Mouse (Mus musculus) stomach, embryonic 16.5 days (tissue): ENCODE results near the gene Ankdd1b. TPM values are rescaled to one million over a fixed set of nuclear protein-coding genes. Genes with fewer than 3 reads are reported as not detected.

Experiments
- ATAC-seq: fragments of 200-750 bp; cut with Nextera tagmentation; 2 replicates; pipeline ENCODE4 v1.8.0; 2017; ENCODE audit warnings: moderate number of reproducible peaks, moderate TSS enrichment; ENCODE audit not compliant: insufficient read depth, low FRiP score
- H3K27ac ChIP-seq: fragments of 300-500 bp; sonication (generic); 2 replicates; pipeline ENCODE4 v1.5.1; 2014; ENCODE audit warnings: low read length
- H3K27me3 ChIP-seq: fragments of 300-500 bp; sonication (generic); 2 replicates; pipeline ENCODE4 v1.6.1; 2014; ENCODE audit warnings: low read length, control low read depth, mixed read lengths; ENCODE audit not compliant: control insufficient read depth, insufficient read depth
- H3K36me3 ChIP-seq: fragments of 300-500 bp; sonication (generic); 2 replicates; pipeline ENCODE4 v1.6.1; 2014; ENCODE audit warnings: low read length; ENCODE audit not compliant: control insufficient read depth, insufficient read depth
- H3K4me1 ChIP-seq: fragments of 300-500 bp; sonication (generic); 2 replicates; pipeline ENCODE4 v1.6.1; 2014; ENCODE audit warnings: low read length, control low read depth, mixed read lengths; ENCODE audit not compliant: control insufficient read depth, insufficient read depth
- H3K4me2 ChIP-seq: fragments of 300-500 bp; sonication (generic); 2 replicates; pipeline ENCODE4 v1.6.1; 2014; ENCODE audit warnings: low read depth, low read length, mixed read lengths
- H3K4me3 ChIP-seq: fragments of 300-500 bp; sonication (generic); replicated peaks from 2 replicates; pipeline ENCODE4 v1.5.1; 2014; ENCODE audit warnings: mild to moderate bottlenecking, low read length
- H3K9ac ChIP-seq: fragments of 300-500 bp; sonication (generic); 2 replicates; pipeline ENCODE4 v1.6.1; 2014; ENCODE audit warnings: low read length
- H3K9me3 ChIP-seq: fragments of 300-500 bp; sonication (generic); replicated peaks from 2 replicates; pipeline ENCODE4 v1.6.1; 2016; ENCODE audit warnings: low read length, control low read depth; ENCODE audit not compliant: control insufficient read depth
- WGBS: fragments of 180-500 bp; shearing (Covaris S2); extraction: QIAGEN DNeasy Blood & Tissue Kit; methylation state at CpG from one replicate; pipeline ENCODE4 v1.1.7; 2014; 5-methylcytosine and 5-hydroxymethylcytosine counted together
- polyA plus RNA-seq: library from polyadenylated mRNA; unstranded; fragments of >200 nt; fragmentation: Nextera tagmentation; extraction: Ambion mirVana; gene quantifications from 2 replicates; pipeline ENCODE4 v1.2.1, GENCODE M21; 2015

Ankdd1b gene
- polyA plus RNA-seq, result 1.9 and 3.1 TPM in 2 replicates

- Histone ChIP-seq H3K4me2 (no peak within 1 kb of the TSS), H3K4me1 (0 out of 2 replicates have a peak, but pooled peaks cover 3% of the 10 kb centered on the region), H3K27ac (peak within 1 kb of the TSS; percentile 50), H3K9me3 (no peaks in the 10 kb centered on the region), H3K9ac (no peak within 1 kb of the TSS), H3K36me3 (no peaks in the 10 kb centered on the region), H3K27me3 (no peaks in the 10 kb centered on the region), H3K4me3 (no peak within 1 kb of the TSS)
- 77% methylated on average over 14 of the region's 14 CpGs for WGBS
- ATAC-seq, result peak; percentile 62; the same call in 1 of the 2 replicates
Observed at GRCm38 (mm10) chr13:96470957-96471356, at the start of gene Ankdd1b. Ankdd1b (minus strand) TSS chr13:96471198.

- H3K9ac ChIP-seq, result no peak overlapping the region
- H3K36me3 ChIP-seq, result no peaks in the 10 kb centered on the region
- H3K4me3 ChIP-seq, result no peak overlapping the region
- H3K4me2 ChIP-seq, result no peak overlapping the region
- 54% methylated on average over 2 of the region's 2 CpGs for WGBS
- H3K9me3 ChIP-seq, result no peaks in the 10 kb centered on the region
- H3K27me3 ChIP-seq, result no peaks in the 10 kb centered on the region
- peaks cover 5% of the 10 kb centered on the region for H3K4me1 ChIP-seq
- H3K27ac ChIP-seq, result no peak overlapping the region
- peak; percentile 64; the same call in 1 of the 2 replicates for ATAC-seq
Observed at GRCm38 (mm10) chr13:96517335-96517734, 46.3 kb upstream of the Ankdd1b start.

DNA sequence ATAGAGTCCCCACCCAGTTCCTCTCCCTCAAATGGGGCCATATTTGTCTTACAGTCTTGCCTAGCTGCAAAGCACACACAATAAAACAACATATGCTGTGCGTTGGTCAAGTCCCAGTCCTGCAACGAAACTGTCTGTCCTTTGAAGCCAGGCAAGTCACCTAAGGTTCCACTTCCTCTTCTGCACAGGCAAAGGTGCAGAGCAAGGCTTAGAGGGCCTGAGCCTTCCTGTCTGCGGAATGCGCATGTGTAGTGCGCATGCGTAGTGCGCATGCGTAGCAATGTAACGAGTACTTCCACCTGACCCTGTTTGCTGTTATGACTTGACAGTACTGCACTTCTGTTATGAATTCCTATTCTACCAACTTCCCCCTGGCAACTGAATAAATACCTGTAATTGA, 45.3 kb upstream of the Ankdd1b start:
- no peaks in the 10 kb centered on the region for H3K36me3 ChIP-seq
- H3K9me3 ChIP-seq, result no peaks in the 10 kb centered on the region
- no peak for ATAC-seq
- 90% methylated on average over 9 of the region's 9 CpGs for WGBS
- no peak overlapping the region for H3K27ac ChIP-seq
- no peaks in the 10 kb centered on the region for H3K27me3 ChIP-seq
- H3K9ac ChIP-seq, result no peak overlapping the region
- no peak overlapping the region for H3K4me2 ChIP-seq
- peaks cover 14% of the 10 kb centered on the region for H3K4me1 ChIP-seq
- no peak overlapping the region for H3K4me3 ChIP-seq

DNA sequence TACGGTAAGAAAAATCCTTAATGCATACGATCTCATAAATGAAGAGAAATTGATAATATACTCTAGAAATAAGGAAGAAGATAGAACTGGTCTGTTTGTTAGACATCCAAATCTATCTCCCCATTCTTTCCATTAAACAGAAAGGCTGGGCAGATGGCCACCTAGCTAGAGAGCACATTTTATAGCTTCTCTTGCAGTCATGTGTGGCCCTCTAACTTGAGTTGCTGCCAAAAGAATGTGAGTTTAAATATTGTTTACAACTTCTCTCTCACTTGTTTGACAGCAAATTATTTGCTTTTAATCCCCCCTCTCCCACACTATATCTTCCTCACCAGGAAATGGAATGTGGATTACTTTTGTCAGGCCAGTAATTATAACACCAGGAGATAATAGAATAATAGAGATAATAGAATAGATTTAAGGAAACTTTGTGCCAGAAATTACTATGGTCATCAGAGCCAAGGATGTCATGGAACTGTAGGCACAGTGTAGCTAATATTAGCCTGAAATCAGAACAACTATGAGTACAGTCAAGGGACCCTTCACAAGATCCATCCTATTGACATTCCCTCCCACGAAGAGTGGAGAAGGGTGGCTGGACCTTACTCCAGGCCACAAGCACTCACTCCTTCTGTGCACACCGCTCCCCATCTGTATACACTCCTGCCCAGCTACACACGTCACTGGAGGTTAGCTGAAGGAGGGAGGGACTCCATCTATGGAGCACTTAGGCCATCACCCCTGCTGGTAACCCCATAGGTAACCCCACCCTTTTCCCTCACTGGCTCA, 43.4 kb upstream of the Ankdd1b start:
- ATAC-seq, result peak; percentile 49
- Histone ChIP-seq H3K36me3 (no peaks in the 10 kb centered on the region), H3K4me2 (no peak overlapping the region), H3K4me1 (peaks cover 26% of the 10 kb centered on the region), H3K9me3 (no peaks in the 10 kb centered on the region), H3K4me3 (no peak overlapping the region), H3K27ac (peak overlapping the region; percentile 14; the same call in 1 of the 2 replicates), H3K27me3 (no peaks in the 10 kb centered on the region), H3K9ac (no peak overlapping the region)
- WGBS, result 47% methylated on average over 5 of the region's 5 CpGs

GRCm38 (mm10) chr13:96511893-96512292, 40.9 kb upstream of the Ankdd1b start:
- Histone ChIP-seq H3K36me3 (no peaks in the 10 kb centered on the region), H3K4me3 (no peak overlapping the region), H3K9ac (no peak overlapping the region), H3K27ac (no peak overlapping the region), H3K9me3 (no peaks in the 10 kb centered on the region), H3K4me1 (peaks cover 26% of the 10 kb centered on the region), H3K4me2 (no peak overlapping the region), H3K27me3 (no peaks in the 10 kb centered on the region)
- WGBS, result 46% methylated on average over 5 of the region's 5 CpGs
- no peak for ATAC-seq

- no peak overlapping the region for H3K4me3 ChIP-seq
- no peaks in the 10 kb centered on the region for H3K27me3 ChIP-seq
- WGBS, result 72% methylated on average over 1 of the region's 1 CpGs
- no peak overlapping the region for H3K9ac ChIP-seq
- H3K4me1 ChIP-seq, result peaks cover 26% of the 10 kb centered on the region
- H3K9me3 ChIP-seq, result no peaks in the 10 kb centered on the region
- no peak overlapping the region for H3K4me2 ChIP-seq
- peak overlapping the region; percentile 42; the same call in 1 of the 2 replicates for H3K27ac ChIP-seq
- no peak for ATAC-seq
- H3K36me3 ChIP-seq, result no peaks in the 10 kb centered on the region
Observed at GRCm38 (mm10) chr13:96511262-96511661, 40.3 kb upstream of the Ankdd1b start.

DNA sequence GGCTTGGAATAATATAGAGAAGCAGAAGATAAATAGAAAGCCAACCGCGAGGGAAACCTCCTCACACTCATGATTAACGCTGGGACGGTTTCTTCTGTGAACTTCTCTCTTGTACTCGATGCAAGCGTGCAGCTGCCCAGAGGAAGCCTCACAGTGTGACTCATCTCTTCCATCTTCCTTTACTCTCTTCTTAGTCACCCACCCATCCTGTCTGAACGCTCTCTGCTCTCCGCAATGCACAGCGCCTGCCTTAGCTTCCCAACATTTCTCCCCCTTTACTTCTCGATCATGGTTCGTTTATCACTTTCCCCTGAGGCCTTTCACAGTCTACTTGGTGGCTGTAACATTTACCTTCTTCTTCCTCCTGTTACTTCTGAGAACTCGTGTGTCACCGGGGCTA, 39.6 kb upstream of the Ankdd1b start:
- H3K27ac ChIP-seq, result peak overlapping the region; percentile 42; the same call in 1 of the 2 replicates
- no peak overlapping the region for H3K4me2 ChIP-seq
- H3K9me3 ChIP-seq, result no peaks in the 10 kb centered on the region
- ATAC-seq, result no peak
- H3K4me3 ChIP-seq, result no peak overlapping the region
- H3K36me3 ChIP-seq, result no peaks in the 10 kb centered on the region
- peaks cover 26% of the 10 kb centered on the region for H3K4me1 ChIP-seq
- 58% methylated on average over 13 of the region's 13 CpGs for WGBS
- no peaks in the 10 kb centered on the region for H3K27me3 ChIP-seq
- H3K9ac ChIP-seq, result no peak overlapping the region

DNA sequence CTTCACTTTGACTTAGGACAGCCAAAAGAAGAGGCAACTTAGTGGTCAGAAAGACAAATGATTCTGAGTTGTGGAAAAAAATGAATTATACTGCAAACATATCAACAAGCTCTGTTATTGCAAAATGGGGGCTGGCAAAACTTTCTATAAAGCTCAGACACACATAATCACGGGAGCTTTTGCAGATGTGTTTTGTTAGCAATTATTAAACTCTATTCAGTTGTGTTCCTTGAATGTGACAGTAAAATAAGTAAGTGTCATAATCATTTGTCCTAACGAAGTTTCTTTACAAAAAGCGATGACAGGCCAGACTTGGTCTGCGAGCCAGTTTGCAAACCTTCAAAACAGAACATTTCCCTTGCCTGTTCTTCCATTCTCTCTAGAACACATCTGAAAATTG, 36.5 kb upstream of the Ankdd1b start:
- H3K4me1 ChIP-seq, result peaks cover 21% of the 10 kb centered on the region
- no peaks in the 10 kb centered on the region for H3K9me3 ChIP-seq
- no peak overlapping the region for H3K4me2 ChIP-seq
- ATAC-seq, result no peak
- H3K27ac ChIP-seq, result no peak overlapping the region
- H3K36me3 ChIP-seq, result peaks cover 4% of the 10 kb centered on the region; the same call in 1 of the 2 replicates
- H3K27me3 ChIP-seq, result no peaks in the 10 kb centered on the region
- no peak overlapping the region for H3K9ac ChIP-seq
- WGBS, result 77% methylated on average over 4 of the region's 4 CpGs
- no peak overlapping the region for H3K4me3 ChIP-seq

GRCm38 (mm10) chr13:96506313-96506712, 35.3 kb upstream of the Ankdd1b start:
- Histone ChIP-seq H3K4me1 (peaks cover 12% of the 10 kb centered on the region), H3K4me3 (no peak overlapping the region), H3K4me2 (no peak overlapping the region), H3K36me3 (peaks cover 4% of the 10 kb centered on the region; the same call in 1 of the 2 replicates), H3K27me3 (no peaks in the 10 kb centered on the region), H3K9ac (no peak overlapping the region), H3K27ac (no peak overlapping the region), H3K9me3 (no peaks in the 10 kb centered on the region)
- WGBS, result 73% methylated on average over 6 of the region's 6 CpGs
- ATAC-seq, result no peak
